Mouse (Mus musculus): ENCODE results near the gene Gm47791. TPM values are rescaled to one million over a fixed set of nuclear protein-coding genes. Genes with fewer than 3 reads are reported as not detected.

The Gm47791 gene
- not detected in 2 replicates for polyA plus RNA-seq (2012; ENCODE audit: low replicate concordance)

GRCm38 (mm10) chr1:82771022-82771586 is at the start of gene Gm47791:
Gm47791 (minus strand) TSS chr1:82771243.

GRCm38 (mm10) chr1:82768269-82768668 is 2.8 kb downstream of the Gm47791 start, which contains the start of gene Tm4sf20:
Tm4sf20 (minus strand) TSS chr1:82768461.

GRCm38 (mm10) chr1:82724339-82725025 is 46.6 kb downstream of the Gm47791 start, which contains the start of gene Mff:
Mff (plus strand) TSS chr1:82724890.

Other genes starting within 250 kb of the Gm47791 start
- gene Col4a4, start 184.4 kb downstream of the Gm47791 start, polyA plus RNA-seq (2012; ENCODE audit: low replicate concordance): 0.03 TPM in 1 of 2 replicates, not detected in the other
- not detected in 2 replicates for gene Col4a3, start 184.3 kb downstream of the Gm47791 start, polyA plus RNA-seq (2012; ENCODE audit: low replicate concordance)
- 143 and 239 TPM in 2 replicates for gene Mff, start 46.4 kb downstream of the Gm47791 start, polyA plus RNA-seq (2012; ENCODE audit: low replicate concordance)
- not detected in 2 replicates for gene Tm4sf20, start 2.8 kb downstream of the Gm47791 start, polyA plus RNA-seq (2012; ENCODE audit: low replicate concordance)
- 16.3 and 16.5 TPM in 2 replicates for gene Agfg1, start 68.2 kb upstream of the Gm47791 start, polyA plus RNA-seq (2012; ENCODE audit: low replicate concordance)
- 0.26 TPM in 1 of 2 replicates, not detected in the other for gene A030005L19Rik, start 142.1 kb upstream of the Gm47791 start, polyA plus RNA-seq (2012; ENCODE audit: low replicate concordance)
- gene A030014E15Rik, start 153.7 kb upstream of the Gm47791 start, polyA plus RNA-seq (2012; ENCODE audit: low replicate concordance): not detected in 2 replicates
- not detected in 2 replicates for gene Gm6217, start 160.2 kb upstream of the Gm47791 start, polyA plus RNA-seq (2012; ENCODE audit: low replicate concordance)
- gene A030003K21Rik, start 172.1 kb upstream of the Gm47791 start, polyA plus RNA-seq (2012; ENCODE audit: low replicate concordance): not detected in 2 replicates
- not detected in 2 replicates for gene Gm7544, start 184.8 kb upstream of the Gm47791 start, polyA plus RNA-seq (2012; ENCODE audit: low replicate concordance)
- not detected in 2 replicates for gene Gm47955, start 189.0 kb upstream of the Gm47791 start, polyA plus RNA-seq (2012; ENCODE audit: low replicate concordance)
- gene Gm47959, start 229.3 kb upstream of the Gm47791 start, polyA plus RNA-seq (2012; ENCODE audit: low replicate concordance): not detected in 2 replicates

Data from hematopoietic multipotent progenitor cell, adult 10-12 weeks (in vitro differentiated cells).